Mouse (Mus musculus): Measurements from ENCODE around the gene Armc6. TPM values are rescaled to one million over a fixed set of nuclear protein-coding genes. Genes with fewer than 3 reads are reported as not detected.
A peak's percentile ranks its signal among the peaks of the same experiment; 100 is the strongest.

Gene Armc6
- total RNA-seq, 2 experiments from 2014 or later = 16.1 to 16.4 TPM

DNA sequence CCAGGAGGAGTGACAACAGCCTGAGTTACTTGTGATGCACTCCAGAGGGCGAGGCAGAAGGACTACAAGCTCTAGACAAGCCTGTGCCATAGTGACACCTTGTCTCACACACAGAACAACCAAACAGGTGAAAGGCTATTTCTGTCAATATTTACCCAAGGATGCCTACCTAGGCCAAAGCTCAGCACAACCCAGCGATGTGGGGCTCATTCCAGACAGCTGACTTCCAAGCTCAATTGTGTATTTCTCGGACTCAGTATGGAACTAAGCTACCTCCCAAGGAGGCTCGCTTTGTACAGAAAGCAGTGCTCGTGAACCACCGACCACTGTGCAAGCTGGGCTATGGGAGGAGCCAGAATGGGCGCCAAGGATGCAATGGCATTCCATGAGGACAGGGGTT, 36.7 kb downstream of the Armc6 start:
- no peak for DNase-seq (ENCODE audit: low spot score in 2 of 2)

DNA sequence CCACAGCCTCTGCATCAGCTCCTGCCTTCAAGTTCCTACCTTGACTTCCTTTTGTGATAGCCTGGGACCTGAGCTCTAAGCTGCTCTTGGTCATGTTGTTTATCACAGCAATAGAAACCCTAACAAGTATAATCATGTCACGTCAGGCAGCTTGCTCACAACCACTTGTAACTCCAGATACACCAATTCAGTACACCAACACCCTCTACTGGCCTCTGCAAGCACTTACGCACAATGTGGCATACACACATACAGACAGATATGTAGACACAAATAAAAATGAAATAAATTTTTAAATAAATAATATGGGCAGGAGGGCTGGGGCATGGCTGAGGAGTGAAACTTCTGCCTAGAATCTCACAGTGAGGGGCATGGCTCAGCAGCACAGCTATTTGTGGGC, 38.5 kb downstream of the Armc6 start:
- no peak for DNase-seq (ENCODE audit: low spot score in 2 of 2)

DNA sequence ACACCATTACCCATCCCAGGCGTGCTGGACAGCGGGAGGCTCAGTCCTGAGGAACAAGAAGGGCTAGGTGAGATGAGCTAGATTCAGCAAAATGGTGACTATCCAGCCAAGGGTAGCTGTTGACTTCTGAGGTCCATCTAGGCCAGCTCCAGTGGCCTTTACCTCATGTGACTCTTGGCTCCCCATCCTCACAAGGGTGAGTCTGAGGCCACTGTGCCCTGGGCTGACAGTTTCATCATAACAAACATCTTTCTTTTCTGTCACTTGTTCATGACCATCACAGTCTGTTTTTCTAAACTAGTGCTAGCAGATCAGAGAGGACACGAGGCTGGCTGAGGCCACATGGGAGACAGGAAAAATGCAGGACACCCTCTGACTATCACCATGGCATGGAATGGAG, 40.1 kb downstream of the Armc6 start:
- DNase-seq (ENCODE audit: low spot score in 2 of 2) = no peak

DNA sequence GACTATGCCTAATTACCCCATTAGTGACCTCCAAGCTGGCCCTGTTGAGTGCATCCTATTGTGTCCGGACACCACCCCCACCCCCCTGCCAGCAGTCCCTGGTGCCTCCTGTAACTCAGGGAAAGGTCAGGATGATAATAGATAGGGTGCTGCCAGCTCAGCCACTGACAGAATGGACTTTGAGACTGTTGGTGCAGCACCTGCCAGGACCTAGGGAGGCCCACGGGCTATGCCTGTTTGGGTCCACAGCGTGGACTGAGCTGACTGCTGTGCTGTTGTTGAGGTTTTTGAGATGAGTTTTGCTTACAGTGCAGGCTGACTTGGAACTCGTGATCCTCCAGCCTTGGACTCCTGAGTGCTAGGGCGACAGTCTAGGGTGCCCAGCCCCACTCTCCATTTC, 41.0 kb downstream of the Armc6 start:
- no peak for DNase-seq (ENCODE audit: low spot score in 2 of 2)

DNA sequence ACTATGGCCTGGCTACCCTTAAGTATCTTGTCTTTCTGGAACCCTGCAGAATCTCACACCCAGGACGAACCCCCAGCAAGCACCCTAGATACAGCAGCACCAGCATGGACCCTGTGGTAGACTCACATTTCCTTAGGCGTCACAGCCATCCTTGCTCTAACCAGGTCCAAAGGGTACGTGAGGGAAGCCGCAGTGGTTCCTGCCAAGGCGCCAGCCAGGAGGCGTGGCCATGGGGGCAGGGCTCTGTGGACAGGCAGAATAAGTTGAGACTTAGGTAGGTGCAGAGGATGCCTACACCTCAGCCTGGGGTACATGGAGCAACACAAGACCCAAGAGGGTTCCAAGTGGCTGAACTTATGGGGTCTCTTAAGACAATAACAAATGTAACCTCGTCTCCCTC, 45.6 kb downstream of the Armc6 start:
- no peak for DNase-seq (ENCODE audit: low spot score in 2 of 2)

DNA sequence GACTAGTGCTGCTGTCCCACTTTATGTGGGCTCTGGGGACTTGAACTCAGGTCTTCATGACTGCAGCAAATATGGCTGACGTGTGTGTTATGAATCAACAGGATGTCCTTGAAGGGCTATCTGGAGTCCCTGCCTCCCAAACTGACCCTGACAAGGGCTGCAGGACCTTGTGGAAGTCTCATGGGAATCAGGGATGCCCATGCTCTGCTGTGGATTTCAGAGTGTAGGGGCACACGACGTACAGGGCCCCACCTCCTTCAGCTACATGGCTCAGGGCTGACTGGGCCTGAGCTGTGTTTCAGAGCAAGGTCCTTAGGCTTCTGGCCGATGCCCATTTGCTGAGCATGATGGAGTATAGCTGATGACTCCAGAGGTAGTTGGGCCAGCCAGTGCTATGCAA, 51.1 kb downstream of the Armc6 start:
- no peak for DNase-seq (ENCODE audit: low spot score in 2 of 2)

DNA sequence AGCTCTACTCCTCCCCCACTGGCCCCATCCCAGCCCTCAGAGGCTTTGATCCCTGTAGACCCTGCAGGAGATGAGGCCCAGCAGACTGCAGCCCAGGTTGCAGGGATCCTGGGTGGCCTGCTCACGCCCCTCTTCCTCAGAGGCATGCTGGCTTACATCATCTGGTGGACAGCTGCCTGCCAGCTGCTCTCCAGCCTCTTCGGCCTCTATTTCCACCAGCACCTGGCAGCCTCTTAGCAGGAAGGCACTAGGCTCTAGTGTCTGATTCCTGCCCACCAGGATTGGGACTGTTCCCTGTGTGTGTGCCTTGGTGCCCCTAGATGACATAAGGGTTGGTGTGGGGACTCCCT, 52.4 kb downstream of the Armc6 start:
- DNase-seq (ENCODE audit: low spot score in 2 of 2) = no peak

DNA sequence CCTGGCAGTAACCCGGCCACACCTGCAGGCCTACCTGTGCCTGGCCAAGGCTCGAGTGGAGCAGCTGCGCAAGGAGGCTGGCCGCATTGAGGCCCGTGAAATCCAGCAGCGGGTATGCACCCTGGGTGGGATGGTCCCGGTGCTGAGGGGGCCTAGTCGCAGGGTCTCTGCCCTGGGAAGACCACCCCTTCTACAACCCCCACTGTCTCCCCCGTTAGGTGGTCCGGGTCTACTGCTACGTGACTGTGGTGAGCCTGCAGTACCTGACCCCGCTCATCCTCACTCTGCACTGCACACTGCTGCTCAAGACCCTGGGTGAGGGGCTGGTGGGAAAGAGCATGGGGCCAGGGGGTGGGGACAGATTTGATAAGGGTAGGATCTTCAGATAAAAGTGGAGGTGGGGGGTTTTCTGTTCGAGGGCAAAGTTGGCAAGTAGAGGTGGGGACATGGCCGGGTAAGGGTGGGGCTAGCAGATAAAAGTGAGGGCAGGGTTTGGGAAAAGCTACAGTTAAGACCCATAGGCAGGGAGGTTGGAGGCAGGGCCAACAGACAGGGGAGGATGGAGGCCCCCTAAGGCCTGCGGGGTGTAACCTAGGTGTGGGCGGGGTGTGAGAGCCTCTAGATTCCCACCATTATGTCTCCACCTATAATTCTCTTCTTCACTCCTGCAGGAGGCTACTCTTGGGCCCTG, 52.9 kb downstream of the Armc6 start:
- no peak for DNase-seq (ENCODE audit: low spot score in 2 of 2)

DNA sequence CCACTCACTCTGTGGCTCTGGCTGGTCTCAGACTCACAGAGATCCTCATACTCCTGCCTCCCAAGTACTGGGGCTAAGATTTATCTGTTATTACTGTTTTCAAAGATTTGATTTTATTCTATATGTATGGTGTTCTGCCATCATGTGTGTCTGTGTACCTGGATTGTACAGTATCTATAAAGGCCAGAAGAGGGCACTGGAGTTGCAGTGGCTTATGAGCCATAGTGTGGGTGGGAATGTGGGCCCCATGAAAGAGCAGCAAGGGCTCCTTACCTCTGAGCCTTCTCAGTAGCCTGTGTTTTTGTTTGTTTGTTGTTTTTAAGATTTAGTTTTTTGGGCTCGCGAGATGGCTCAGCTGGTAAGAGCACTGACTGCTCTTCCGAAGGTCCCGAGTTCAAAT, 55.2 kb downstream of the Armc6 start:
- no peak for DNase-seq (ENCODE audit: low spot score in 2 of 2)

DNA sequence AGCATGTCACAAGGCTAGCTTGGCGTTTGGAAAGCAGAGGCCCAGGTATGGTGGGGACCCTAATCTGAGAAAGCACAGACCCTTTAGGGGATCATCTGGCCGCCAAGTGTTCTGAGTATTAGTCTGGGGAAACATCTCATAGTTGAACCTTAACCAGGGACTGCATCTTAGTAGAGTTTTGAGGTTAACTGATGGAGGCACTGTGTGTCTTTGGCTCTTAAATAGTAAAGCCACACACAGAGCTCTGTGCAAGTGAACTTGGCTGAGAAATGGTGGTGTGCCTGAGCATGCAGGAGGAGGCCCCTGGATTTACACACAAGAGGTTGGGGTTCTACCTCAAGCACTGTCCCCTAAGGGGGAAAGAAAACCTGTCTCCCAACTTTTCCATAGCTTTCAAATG, 56.0 kb downstream of the Armc6 start:
- no peak for DNase-seq (ENCODE audit: low spot score in 2 of 2)

DNA sequence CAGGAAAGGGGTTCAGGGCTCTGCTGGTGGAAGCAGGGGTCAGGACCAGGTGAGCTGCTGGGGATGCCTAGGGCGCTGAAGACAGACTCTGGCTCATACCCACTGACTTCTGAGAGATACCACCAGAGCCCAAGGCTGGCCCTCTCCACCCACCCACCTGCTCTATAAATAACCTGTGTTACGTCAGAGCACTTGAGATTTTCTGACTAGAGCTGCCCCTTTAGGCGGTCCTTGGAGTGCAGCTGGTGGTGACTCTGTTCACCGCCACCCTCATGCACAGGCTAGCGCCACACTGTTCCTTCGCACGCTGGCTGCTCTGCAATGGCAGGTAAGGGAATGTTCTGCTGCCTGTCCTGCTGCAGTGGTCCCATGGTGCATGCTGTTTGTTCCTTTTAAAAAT, 60.2 kb downstream of the Armc6 start:
- no peak for DNase-seq (ENCODE audit: low spot score in 2 of 2)

DNA sequence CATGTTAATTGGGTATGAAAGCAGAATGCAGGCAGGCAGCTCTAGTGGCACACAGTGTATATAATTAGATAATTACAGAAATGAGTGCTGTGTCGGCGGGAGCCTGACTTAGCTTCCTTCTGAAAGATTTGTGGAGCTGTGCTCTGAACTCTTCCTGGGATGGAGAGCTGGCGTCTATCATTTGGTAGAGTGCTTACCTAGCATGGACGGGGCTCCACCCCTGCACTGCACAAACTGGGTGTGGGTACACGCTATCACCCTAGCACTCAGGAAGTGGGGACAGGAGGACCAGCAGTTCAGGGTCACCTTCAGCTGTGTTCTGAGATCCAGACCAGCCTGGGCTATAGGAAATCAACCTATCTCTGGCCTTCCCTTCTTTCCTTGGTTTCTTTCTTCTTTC, 60.9 kb downstream of the Armc6 start:
- no peak for DNase-seq (ENCODE audit: low spot score in 2 of 2)

DNA sequence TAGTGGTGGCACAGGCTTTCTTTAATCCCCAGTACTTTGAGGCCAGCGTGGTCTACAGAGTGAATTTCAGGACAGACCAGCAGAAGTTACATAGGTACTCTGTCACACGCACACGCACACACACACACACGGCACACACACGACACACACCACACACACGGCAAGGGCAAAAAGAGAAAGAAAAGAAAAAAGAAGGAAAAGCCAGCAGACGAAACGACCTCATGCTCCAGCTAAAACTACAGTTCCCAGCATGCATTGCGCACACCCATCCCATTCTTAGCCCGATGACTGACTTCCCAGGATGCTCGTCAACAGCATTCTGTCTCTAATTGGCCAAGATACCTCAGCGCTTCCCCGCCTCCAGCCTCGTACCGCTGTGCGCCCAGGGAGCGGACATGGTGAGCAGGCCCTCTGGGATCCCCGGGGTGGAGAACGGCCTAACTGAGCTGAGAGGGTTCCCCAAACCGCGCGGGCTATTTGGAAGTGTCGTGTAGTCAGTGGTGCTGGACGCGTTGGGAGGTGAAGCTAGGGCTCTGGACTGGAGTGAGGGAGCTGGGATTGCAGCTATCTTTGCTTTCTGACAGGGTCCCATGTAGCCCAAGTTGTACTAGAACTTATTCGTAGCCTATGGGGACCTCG, 62.1 kb downstream of the Armc6 start, which contains the start of gene Tmem161a:
Gene Tmem161a (plus strand): TSS at position 314 of the 639 bp plus-strand sequence.
- DNase-seq (ENCODE audit: low spot score in 2 of 2) = peak; percentile 74 to 90

DNA sequence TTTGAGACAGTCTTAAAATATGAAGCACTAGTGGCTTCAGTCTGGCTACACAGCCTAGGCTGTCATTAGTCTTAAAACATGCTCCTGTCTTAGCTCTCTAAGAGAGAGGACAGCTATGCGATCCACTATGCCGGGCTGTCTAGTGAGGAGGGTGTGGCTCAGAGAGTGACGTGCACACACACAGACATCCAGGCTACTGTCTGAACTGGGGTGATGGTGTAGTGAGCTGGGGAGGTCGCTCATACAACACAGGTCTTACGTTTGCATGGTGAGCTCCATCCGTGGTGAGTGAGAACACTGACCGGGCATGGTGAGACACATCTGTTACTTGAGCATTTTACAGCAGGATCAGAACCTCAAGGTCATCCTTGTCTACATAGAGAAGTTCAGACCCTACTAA, 63.0 kb downstream of the Armc6 start:
- DNase-seq (ENCODE audit: low spot score in 2 of 2) = no peak

DNA sequence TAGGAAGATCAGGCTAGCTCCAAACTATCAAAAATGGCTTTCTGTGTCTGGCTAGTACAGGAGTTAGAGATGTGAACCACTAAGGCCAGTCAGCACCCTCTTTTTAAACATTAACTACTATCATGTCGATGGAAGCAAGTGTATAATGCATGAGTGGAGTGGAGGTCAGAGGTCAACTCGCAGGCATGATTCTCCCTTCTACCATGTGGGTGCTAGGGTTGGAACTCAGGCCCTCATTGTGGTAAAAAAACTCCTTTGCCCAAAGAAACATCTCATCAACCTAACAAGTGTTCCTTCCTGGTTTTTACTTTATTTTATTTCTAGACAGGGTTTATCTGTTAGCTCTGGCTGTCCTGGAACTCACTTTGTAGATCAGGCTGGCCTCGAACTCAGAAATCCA, 63.5 kb downstream of the Armc6 start:
- no peak for DNase-seq (ENCODE audit: low spot score in 2 of 2)

Other genes starting within 250 kb of the Armc6 start
- 10 to 100 TPM; 60.9 to 74.5 TPM for gene Gatad2a, start 238.1 kb downstream of the Armc6 start, total RNA-seq (2021)
- gene Mau2, start 191.7 kb downstream of the Armc6 start, total RNA-seq (2021) = 10 to 100 TPM; 41.0 to 45.2 TPM
- gene Sugp1, start 191.7 kb downstream of the Armc6 start, total RNA-seq (2021) = 10 to 100 TPM; 23.0 to 23.8 TPM
- under 1 TPM; 0.54 to 0.67 TPM for gene Tm6sf2, start 161.5 kb downstream of the Armc6 start, total RNA-seq (2021)
- not detected for gene Hapln4, start 151.0 kb downstream of the Armc6 start, total RNA-seq (2021)
- under 1 TPM; 0.07 to 0.08 TPM for gene Ncan, start 113.6 kb downstream of the Armc6 start, total RNA-seq (2021)
- 10 to 100 TPM in 1 of 2 experiments, 1 to 10 TPM in 1; 8.6 to 10.3 TPM for gene Nr2c2ap, start 103.1 kb downstream of the Armc6 start, total RNA-seq (2021)
- gene Rfxank, start 95.3 kb downstream of the Armc6 start, total RNA-seq (2021) = 10 to 100 TPM; 12.7 to 16.6 TPM
- 10 to 100 TPM; 25.6 to 27.7 TPM for gene Borcs8, start 95.0 kb downstream of the Armc6 start, total RNA-seq (2021)
- under 1 TPM; 0.26 to 0.56 TPM for gene Mef2b, start 94.8 kb downstream of the Armc6 start, total RNA-seq (2021)
- 10 to 100 TPM; 64.5 to 72.5 TPM for gene Tmem161a, start 62.1 kb downstream of the Armc6 start, total RNA-seq (2021)
- gene Slc25a42, start 22.2 kb downstream of the Armc6 start, total RNA-seq (2021) = 10 to 100 TPM; 26.2 to 27.9 TPM
- 10 to 100 TPM; 49.1 to 52.6 TPM for gene Sugp2, start 240 bp downstream of the Armc6 start, total RNA-seq (2021)
- gene Homer3, start 48.4 kb upstream of the Armc6 start, total RNA-seq (2021) = 10 to 100 TPM; 23.2 to 24.3 TPM
- gene Ddx49, start 68.0 kb upstream of the Armc6 start, total RNA-seq (2021) = 10 to 100 TPM; 42.8 to 42.9 TPM
- 100 to 1,000 TPM; 168 to 177 TPM for gene Cope, start 68.1 kb upstream of the Armc6 start, total RNA-seq (2021)
- 10 to 100 TPM; 23.1 to 24.4 TPM for gene Cers1, start 81.3 kb upstream of the Armc6 start, total RNA-seq (2021)
- gene Gdf1, start 95.4 kb upstream of the Armc6 start, total RNA-seq (2021) = 1 to 10 TPM; 3.5 to 4.0 TPM
- gene Upf1, start 118.8 kb upstream of the Armc6 start, total RNA-seq (2021) = 10 to 100 TPM; 45.0 to 47.9 TPM
- gene Comp, start 139.1 kb upstream of the Armc6 start, total RNA-seq (2021) = 1 to 10 TPM; 4.6 to 9.3 TPM
- gene Crtc1, start 205.1 kb upstream of the Armc6 start, total RNA-seq (2021) = 10 to 100 TPM; 16.4 to 20.8 TPM
- gene Klhl26, start 242.5 kb upstream of the Armc6 start, total RNA-seq (2021) = 1 to 10 TPM; 8.1 to 10.0 TPM

Measured in gastrocnemius, postnatal 4 days (tissue).